Mouse (Mus musculus) testis, postnatal 14 days (tissue): ENCODE results near the gene Tob2.

Experiments used
- DNase-seq: peaks from one replicate; pipeline ENCODE4 v3.0.0; 2021; ENCODE audit warnings: low spot score

Tob2 gene

DNA sequence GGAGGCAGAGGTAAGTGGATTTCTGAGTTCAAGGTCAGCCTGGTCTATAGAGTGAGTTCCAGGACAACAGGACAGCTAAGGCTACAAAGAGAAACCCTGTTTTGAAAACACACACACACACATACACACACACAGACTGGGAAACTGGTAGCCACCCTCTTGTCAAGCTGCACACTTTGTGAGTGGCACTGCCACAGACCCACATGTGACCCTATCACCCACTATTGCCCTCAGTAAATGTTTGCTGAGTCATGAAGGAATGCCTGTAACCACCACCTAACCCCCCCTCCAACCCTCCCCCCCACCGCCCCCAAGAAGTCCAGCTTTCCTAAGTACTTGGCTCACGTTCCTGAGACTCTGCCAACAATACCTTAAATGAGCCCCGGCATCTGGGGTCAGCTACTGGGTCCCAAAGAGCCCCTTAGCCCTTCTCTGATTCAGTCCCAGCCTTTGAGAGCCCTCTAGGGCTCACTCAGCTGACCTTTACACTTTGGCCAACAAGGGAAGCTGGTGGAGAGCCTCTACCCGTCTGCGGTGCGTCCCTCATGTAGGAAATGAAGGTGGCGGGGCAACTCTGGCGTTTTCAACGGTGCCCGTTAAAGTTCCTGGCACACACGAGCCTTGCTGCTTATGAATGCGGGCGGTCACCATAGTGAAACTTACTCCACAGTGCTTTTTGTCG is 19.9 kb downstream of the Tob2 start:
- no peak for DNase-seq

DNA sequence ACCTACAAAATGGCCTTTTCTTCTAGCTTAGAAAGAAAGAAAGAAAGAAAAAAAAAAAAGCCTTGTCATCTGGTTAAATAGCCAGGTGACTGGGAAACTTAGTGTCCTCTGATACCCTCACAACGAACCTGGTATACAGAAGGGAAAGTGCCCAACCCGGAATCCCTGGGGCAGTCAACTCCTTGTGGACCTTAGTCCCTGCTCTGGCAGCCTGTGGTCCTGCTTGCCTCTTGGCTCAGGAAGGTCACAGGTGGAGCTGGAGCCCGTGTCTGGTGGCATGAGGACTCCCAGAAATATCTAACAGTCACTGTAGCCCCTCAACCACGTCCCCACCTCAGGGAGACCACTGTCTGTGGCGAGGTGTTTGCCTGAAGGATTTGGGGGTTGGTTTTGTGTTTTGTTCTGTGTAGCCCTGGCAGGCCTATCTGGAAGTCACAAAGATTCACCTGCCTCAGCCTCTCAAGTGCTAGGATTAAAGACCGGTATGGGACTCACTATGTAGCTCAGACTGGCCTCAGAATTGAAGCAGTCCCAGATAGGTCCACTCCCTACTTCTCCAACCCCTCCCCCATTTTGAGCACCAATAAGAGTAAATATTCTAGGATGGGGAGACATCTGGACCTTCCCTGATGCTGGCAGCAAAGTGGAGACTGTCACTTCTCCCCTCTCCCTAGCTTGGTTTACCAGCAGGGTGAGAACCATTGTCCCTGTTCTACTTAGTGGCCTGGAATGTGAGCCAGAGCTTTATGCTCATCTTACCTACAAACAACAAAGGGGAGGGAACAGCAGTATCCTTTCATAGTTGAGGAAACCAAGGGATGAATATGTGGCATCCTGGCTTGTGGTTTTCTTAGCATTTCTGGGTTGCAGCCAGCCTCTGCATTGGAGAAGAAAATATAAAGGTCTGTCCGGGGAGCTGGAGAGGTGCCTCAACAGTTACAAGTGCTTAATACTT is 21.4 kb downstream of the Tob2 start:
- DNase-seq = no peak

DNA sequence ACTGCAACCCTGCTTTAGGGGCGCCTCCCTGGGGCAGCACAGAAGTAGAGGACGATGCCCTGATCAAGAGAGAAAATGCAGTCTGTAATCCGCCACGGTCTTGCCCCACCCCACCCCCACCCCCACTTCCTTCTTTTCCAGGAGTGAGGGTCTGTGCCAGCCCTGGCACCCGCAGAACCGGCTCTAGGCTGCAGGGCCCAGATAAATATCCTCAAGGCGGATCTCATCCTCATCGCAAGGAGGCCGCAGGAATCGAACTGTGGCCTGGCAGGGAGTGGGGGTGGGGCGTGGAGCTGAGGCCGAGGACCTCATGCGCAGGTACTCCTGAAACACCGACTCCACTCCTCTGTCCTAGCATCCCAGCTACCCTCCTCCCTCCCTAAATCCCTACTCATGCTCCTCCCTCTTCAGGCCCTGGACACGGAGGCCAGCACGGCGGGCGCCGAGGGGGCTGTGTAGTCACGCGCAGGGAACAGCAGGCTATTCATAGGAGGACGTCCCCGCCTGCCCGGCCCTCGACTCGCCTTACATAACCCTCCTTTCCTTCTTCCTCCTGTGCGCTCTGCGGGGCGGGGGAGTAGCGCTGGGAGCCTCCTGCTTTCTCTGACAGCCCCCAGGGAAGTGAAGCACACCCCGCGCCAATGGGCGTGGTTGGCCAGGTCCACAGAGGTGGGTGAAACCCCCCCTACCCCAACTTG is 22.3 kb downstream of the Tob2 start:
- peak; percentile 85 for DNase-seq

DNA sequence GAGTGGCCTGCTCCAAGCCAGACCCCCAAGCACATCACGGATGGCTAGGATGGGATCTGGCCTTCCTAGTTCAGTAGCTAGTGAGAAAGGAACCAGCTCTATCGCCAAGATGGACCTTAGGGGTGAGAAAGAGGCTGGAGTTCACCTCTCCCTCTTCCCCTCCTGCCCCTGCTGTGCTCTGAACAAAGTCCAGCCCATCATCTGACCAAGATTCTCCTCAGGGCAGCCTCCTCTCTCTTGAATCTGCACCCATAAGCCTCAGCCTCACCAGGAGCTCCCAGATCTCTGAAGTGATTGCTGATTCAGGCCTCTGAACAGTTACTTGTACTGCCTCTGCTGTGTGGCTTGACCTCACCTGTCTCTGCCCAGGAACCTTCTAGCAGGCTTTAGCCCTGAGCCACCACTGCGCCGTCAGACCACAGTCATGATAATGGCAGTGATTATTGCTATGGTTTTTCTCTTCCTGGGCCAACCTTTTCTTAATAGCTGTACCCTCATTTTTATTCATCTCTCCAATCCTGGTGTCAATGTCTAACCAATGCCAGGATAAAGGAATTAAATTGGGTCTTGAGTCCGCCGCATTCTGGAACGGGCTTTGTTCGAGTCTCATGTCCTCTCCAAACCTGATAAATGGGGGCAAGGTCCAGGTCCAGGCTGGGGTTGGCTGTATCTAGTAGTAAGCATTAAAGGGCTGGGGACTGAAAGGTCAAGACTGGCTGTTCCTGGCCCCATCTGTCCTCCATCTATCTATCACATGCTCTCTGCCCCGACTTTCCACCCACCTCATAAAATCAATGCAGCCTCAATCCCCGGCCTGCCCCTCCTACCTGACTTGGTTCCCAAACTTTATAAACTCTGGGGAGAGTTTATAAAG is 23.4 kb downstream of the Tob2 start:
- no peak for DNase-seq

DNA sequence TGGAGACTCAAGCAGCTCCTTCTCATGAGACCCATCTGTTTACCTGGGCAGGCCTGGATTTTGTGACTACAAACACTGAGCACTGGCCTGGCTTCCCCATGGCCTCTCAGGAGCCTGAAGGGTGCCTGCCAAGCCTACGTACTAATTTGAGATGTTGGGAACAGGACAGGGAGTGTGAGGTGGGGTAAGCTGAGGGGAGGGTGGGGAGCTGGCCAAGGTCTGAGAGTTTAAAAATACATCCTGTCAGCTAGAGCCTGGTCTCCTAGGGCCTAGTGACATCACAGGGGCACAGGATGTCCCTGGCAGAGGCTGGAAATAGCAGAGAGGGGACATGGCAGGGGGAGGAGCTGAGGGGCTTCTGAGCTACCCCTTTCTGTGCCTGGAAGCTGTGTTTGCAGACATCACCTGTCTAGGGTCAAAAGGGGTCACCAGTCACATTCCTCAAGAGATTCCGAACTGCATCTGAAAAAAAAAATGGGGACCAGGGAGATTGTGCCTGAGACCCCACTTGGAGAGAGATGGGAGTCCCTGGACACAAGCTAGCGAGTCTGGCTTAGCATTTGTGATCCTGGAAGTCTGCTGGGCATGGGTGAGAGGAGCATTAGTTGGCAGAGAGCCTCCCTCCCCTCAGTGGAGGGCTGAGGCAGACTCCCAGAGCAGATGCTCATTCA is 24.3 kb downstream of the Tob2 start:
- no peak for DNase-seq

DNA sequence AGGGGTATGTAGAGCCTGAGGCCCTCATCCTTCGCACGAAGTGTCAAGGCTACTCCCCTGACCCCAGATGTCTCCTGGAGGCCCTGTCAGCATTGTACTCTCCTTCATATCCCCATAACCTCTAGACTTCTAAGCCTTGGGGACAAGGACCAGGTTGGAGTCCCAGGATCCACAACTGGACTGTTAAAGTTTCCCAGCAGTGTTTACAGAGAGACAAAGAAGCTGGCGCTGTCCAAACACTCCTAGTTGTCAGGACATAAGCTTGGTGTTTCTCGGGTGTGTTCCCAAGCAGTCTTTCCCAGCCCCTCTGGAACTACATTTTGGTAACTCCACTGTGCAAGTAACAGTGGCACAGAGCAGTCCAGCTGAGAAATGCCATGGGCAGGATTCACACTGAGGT is 25.1 kb downstream of the Tob2 start:
- DNase-seq = no peak

DNA sequence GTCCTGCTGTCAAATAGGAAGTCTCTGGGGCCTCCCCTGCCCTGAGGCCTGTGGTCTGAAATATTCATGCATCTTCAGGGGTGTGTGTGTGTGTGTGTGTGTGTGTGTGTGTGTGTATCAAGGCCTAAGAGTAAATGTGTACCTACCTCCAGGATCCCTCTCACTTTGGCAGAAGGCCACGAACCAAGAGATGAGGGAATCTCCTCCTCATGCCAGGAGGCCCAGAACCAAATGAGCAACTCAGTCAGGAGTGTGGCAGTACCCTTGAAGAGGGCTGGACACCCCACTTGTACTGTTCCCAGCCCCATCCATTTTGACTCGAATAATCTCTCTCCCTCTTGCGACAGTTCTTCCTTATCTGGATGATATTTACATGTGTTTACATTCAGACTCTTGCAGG is 26.4 kb downstream of the Tob2 start:
- DNase-seq = no peak

DNA sequence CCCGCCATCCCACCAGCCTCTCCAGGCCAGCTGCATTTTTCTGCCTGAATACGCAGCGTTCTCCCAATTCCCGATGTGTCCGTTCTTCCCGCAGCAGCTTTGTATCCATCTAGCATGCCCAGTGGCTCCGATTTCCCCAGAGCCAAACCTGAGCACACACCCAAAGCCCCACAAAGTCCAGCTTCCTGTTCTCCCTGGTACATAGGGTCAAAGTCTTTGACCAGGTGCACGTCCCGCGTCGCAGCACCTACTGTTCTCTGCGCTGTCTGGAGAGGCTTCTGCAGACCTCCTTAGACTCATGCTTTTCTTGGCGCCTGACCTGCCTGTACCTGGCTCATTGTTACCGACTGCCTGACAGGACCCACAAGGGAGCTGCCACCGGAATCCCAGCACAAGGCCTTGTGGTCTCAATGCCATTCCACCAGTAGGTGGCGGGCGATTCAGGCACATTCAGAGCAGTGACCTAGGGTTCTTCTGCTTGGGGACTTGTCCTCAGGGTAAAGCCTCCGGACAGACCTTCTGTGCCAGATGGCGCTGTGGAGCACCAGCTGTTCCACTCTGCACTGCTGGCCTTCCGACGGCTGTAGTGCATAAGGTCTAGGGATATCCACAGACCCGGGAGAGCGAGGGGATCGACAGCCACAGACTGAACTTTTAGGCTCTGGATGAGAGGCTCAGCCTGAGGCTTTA is 27.3 kb downstream of the Tob2 start:
- peak; percentile 81 for DNase-seq

DNA sequence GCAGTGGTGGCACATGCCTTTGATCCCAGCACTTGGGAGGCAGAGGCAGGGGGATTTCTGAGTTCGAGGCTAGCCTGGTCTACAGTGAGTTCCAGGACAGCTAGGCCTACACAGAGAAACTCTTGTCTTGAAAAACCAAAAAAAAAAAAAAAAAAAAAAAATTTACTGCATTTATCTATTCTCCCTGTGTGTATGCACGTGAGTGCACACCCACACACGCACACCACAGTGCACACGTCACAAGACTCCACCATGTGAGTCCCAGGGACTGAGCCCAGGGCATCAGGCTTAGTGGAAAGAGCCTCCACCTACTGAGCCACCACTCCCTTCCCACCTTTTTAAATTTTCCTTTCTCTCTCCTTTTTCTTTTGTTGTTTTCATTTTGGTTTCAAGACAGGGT is 28.1 kb downstream of the Tob2 start:
- DNase-seq = no peak

DNA sequence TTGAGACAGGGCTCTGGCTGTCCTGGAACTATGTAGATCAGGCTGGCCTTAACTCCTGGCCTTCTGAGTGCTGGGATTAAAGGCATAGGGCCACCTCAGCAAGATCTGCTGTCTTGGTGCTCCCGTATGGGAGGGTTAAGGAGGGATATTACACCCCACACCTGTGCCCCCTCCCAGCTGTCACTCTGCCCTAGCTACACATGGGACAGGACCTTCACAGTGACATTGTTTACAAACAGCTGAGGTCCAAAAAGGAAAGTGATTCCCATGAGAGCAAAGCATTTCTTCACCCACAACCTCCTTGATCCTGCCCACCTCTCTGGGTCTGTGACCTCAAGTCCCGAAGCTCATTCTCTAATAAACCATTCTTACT is 29.4 kb downstream of the Tob2 start:
- DNase-seq = no peak

DNA sequence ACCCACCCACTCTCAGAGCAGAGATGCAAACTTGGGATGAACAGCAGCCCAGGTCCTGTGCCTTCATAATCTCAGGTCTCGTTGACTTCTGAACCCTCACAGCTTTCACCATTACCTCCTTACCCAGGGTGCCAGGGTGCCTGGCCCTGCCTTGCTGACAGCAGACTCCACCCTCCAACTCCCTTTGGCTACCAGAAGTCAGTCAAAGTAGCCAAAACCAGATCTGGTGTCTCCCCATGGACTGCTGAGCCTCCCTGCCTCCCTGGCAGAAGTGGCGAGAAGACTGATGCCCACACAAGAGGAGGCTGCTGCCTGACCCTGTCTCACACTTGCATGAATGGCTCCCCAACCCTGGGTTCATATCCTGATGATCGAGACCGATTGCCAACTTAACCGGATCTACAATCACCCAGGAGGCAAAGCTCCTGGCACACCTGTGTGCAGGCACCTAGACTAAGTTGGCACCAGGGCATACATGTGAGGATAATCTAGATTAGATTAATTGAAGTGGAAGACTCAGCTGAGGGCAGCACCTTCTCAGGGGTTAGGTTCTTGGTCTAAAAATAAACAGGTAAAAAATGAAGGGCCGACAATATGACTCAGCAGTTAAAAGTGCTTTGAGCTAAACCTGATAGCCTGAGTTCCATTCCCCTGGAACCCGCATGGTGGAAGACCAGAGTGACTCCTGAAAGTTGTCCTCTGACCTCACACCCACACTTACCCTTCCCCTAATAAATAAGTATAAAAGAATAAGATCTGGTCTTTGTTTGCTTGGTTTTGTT is 30.0 kb downstream of the Tob2 start:
- no peak for DNase-seq

DNA sequence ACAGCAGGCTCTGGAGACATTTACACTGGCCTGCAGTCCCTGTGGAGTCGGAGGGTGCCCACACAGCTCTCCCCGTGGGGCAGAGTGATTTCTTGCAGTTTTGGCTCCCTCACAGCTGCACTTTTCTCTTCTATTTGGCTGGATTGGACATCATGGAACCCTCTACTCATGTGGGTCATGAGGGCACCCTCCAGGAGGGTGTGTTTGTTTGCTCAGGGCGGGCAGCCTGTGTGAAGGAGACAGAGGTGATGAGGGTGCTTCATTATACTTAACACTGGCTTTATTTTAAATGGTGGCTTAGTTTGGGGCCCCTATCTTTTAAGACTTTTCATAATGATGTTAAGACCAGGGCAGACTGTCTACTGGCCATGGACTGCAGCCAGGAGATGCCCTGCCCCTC is 33.8 kb downstream of the Tob2 start:
- no peak for DNase-seq

DNA sequence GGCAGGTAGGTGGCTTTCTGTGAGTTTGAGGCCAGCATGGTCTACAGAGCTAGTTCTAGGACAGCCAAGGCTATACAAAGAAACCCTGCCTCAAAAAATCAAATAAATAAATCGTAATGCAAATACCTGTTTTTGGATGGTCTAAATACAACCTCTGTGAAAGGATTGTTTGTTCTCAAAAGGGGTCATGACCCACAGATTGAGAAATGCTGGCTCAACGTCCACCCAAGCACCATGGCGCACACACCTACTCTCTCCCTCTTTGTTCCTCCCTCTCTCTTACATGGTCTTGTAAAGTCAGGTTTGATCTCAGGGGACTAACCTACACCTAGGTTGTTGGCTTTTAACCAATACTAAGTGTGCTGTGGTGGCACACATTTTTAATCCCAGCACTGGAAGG is 36.0 kb downstream of the Tob2 start:
- DNase-seq = no peak

DNA sequence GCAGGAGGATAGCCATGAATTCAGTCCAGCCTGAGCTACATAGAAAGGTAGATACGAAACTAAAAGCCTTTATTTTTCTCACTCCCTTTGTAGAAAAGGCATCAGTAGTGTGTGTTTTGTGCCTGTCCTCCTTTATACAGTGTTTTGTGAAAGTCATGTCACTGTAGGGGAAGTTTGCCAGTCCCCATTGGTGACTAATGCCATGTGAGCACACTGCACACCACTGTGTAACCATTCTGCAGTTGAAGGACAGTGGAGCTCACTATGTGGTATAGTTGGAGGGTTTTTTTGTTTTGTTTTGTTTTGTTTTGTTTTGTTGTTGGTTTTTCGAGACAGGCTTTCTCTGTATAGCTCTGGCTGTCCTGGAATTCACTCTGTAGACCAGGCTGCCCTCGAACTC is 40.2 kb downstream of the Tob2 start:
- DNase-seq = no peak

DNA sequence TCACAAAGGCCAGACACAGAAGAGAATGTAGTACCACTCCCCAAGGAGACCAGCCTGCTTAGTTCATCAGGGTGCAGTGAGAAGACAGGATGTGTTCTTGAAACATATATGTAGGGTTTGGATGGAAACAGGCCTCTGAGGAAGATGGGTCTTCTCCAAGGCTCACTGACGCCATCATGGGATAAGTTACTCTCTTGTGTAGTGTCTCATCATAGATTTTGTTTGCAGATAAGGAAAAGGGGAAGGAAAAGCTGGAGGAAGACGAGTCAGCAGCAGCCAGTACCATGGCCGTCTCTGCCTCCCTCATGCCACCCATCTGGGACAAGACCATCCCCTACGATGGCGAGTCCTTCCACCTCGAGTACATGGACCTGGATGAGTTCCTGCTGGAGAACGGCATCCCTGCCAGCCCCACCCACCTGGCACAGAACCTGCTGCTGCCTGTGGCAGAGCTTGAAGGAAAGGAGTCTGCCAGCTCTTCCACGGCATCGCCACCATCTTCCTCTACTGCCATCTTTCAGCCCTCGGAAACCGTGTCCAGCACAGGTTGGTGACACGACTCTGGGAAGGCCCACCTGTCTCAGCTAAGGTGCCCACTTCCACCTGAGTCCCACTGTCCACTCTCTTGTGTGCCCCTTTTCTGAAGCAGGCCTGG is 43.8 kb downstream of the Tob2 start:
- DNase-seq = no peak

DNA sequence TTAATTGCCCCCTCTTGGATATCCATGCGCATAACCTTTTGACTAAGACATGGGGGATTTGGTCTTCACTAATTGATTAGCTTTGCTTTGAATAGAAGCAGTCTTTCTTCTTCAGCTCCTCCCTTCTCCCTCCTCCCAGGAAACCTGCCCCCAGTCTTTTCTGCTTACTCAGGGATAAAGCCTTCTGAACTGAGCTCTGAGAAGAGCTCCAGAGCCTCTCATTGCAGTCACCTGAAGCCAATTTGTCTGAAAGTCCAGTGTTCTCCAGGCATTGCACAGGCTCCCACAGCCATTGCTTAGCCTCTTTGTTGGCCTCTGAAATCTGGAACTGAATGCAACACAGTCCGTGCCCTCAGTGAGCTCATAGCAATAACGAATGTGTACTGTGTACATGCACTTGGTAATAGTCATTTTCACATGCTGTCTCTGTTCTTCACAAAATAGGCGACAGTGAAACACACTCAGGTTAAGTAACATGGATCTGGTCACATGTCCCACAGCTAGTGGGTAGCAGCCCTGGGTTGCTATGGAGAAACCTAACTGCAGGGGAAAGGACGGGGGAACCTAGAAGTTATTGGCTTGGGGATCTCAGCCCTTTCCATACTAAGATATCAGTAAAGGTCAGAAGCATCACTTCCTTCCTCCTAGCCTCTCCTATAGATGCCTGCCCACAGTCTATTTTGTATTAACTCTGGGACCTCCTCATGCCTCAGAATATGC is 44.5 kb downstream of the Tob2 start:
- no peak for DNase-seq

DNA sequence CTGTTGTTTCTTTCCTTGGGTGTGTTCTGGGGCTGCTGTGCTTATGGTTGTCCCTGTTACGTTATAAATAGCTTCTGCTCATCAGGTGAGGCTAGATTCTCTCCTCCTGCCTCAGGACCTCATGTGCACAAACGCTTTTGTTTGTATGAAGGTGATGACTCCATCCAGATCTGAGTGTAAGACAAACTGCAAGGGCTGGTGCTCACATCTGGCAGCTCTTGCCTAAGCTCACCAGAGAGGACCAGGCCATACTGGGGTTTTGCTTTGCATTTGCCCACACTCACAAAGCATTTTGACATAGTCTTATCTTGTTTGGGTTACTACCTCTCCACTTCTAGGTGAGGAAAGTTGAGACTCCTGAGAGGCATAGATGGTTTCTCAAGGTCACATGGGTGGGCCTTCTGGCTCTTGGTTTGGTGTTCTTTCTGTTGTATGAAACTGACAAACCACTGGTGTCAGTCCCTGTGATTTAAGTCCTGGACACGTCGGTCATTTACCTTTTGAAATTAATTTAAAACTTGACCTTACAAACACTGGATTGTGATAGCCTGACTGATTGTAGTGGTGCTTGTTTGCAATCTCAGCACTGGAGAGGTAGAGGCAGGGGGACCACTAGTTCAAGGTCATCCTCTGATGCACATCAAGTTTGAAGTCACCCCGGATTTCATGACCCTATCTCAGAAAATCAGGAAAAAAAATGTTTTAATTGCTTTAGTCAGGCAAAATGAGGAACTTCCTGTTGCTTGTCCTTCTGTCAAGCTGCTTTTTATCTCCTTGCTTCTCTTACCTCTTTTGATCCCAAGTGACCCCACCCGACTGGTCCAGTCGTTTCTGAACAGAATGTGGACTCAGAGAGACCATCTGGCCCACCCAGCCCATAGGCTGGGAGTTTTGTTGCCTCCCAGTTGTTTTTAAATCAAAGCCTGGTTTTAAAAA is 45.6 kb downstream of the Tob2 start:
- no peak for DNase-seq

DNA sequence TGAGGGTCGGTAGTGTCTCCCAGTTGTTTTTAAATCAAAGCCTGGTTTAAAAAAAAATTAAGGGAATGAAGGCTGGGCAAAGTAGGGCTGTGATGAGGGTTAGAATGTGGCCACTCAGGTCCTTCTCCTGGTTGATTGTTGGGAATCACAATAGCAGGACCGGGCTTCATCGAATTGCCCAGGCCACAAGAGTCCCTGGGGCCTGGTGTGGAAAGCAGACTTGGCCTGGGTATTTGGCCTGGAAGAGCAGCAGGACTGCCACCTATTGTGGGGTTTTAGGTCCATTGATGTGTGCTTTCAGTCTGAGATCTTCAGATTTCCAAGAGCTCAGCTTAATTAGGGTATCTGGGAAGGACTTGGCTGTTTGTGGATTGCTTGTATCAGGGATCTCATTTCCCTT is 46.3 kb downstream of the Tob2 start:
- DNase-seq = no peak
